Mouse (Mus musculus) CH12.LX (cell line): ENCODE measurements around the gene Ctso.

ENCODE experiments used
- CTCF ChIP-seq, 2 experiments: IDR thresholded peaks in 1 of 2; conservative IDR thresholded peaks in 1 of 2; 2 replicates each; pipeline ENCODE4 v1.5.1; 2011 to 2012; ENCODE audit warnings: low read depth in 2 of 2, low read length in 2 of 2, improper control_type of control experiment in 1 of 2, inconsistent platforms in 1 of 2, mild to moderate bottlenecking in 1 of 2, moderate library complexity in 1 of 2
- HCFC1 ChIP-seq: IDR thresholded peaks from 2 replicates; pipeline ENCODE4 v1.6.1; 2012; ENCODE audit warnings: low read depth, mild to moderate bottlenecking, inconsistent platforms, low read length, improper control_type of control experiment
- MAFK ChIP-seq: IDR thresholded peaks from 2 replicates; pipeline ENCODE4 v1.6.1; 2011; ENCODE audit warnings: low read length, improper control_type of control experiment; ENCODE audit not compliant: insufficient replicate concordance
- MEF2A ChIP-seq: IDR thresholded peaks from 2 replicates; pipeline ENCODE4 v1.6.1; 2014; ENCODE audit warnings: low read depth, mild to moderate bottlenecking, inconsistent platforms, low read length, improper control_type of control experiment, borderline replicate concordance
- POLR2A ChIP-seq: IDR thresholded peaks from 2 replicates; pipeline ENCODE4 v1.6.1; 2011; ENCODE audit warnings: low read depth, mild to moderate bottlenecking, improper control_type of control experiment, low read length

GRCm38 (mm10) chr3:81987628-81988027 lies 55.2 kb downstream of the Ctso start:
- TF ChIP-seq MEF2A (no peak), HCFC1 (no peak), CTCF (conservative IDR thresholded peaks at IDR 0.05 in 1 of 2, IDR thresholded peaks at IDR 0.05 in 1 of 2; ENCODE audit: low read depth in 2 of 2, low read length in 2 of 2) (no peak), MAFK (no peak), POLR2A (no peak)
